Mouse (Mus musculus): ENCODE results near the gene Slc28a2. TPM values are rescaled to one million over a fixed set of nuclear protein-coding genes. Genes with fewer than 3 reads are reported as not detected.
"Not testable (repeated sequence)": the region's sequence is repeated elsewhere in the genome, so short reads cannot be mapped to it uniquely, and the experiment has no call there.

Slc28a2 gene
- 16.7 and 17.7 TPM in 2 replicates for polyA plus RNA-seq (2015; fragmentation: Nextera tagmentation; extraction: Ambion mirVana)

- H3K9me3 ChIP-seq (replicated peaks; ENCODE audit: control insufficient read depth, low read length); H3K27ac ChIP-seq (ENCODE audit: low read length); H3K4me3 ChIP-seq (replicated peaks; ENCODE audit: low read length); H3K9ac ChIP-seq (ENCODE audit: low read length); H3K4me1 ChIP-seq (ENCODE audit: control insufficient read depth, insufficient read depth, low read length); H3K36me3 ChIP-seq (ENCODE audit: control insufficient read depth, insufficient read depth, low read length); H3K27me3 ChIP-seq (ENCODE audit: control insufficient read depth, insufficient read depth, low read length); ATAC-seq (ENCODE audit: insufficient read depth, low FRiP score); H3K4me2 ChIP-seq (ENCODE audit: low read depth, low read length): not testable (repeated sequence)
- 35% methylated on average over 3 of the region's 3 CpGs for WGBS
Observed at GRCm38 (mm10) chr2:122426200-122426599, at the start of gene Slc28a2. Gene Slc28a2, plus strand, starts transcription at chr2:122426477.

GRCm38 (mm10) chr2:122377215-122377674 lies 49.0 kb upstream of the Slc28a2 start:
- no peaks in the 10 kb centered on the region for H3K36me3 ChIP-seq (ENCODE audit: control insufficient read depth, insufficient read depth, low read length)
- H3K4me3 ChIP-seq (replicated peaks; ENCODE audit: low read length), result peak overlapping the region; percentile 62
- peak overlapping the region; percentile 76 for H3K9ac ChIP-seq (ENCODE audit: low read length)
- H3K4me2 ChIP-seq (ENCODE audit: low read depth, low read length), result peak overlapping the region; percentile 51
- peak overlapping the region; percentile 82 for H3K27ac ChIP-seq (ENCODE audit: low read length)
- ATAC-seq (ENCODE audit: insufficient read depth, low FRiP score), result peak; percentile 90
- WGBS, result under 1% methylated on average over 28 of the region's 28 CpGs
- peaks cover 4% of the 10 kb centered on the region; the same call in 1 of the 2 replicates for H3K4me1 ChIP-seq (ENCODE audit: control insufficient read depth, insufficient read depth, low read length)
- H3K27me3 ChIP-seq (ENCODE audit: control insufficient read depth, insufficient read depth, low read length), result no peaks in the 10 kb centered on the region
- H3K9me3 ChIP-seq (replicated peaks; ENCODE audit: control insufficient read depth, low read length), result no peaks in the 10 kb centered on the region

- no peaks in the 10 kb centered on the region for H3K9me3 ChIP-seq (replicated peaks; ENCODE audit: control insufficient read depth, low read length)
- H3K4me1 ChIP-seq (ENCODE audit: control insufficient read depth, insufficient read depth, low read length), result peaks cover 4% of the 10 kb centered on the region; the same call in 1 of the 2 replicates
- H3K36me3 ChIP-seq (ENCODE audit: control insufficient read depth, insufficient read depth, low read length), result no peaks in the 10 kb centered on the region
- under 1% methylated on average over 26 of the region's 26 CpGs for WGBS
- no peaks in the 10 kb centered on the region for H3K27me3 ChIP-seq (ENCODE audit: control insufficient read depth, insufficient read depth, low read length)
- ATAC-seq (ENCODE audit: insufficient read depth, low FRiP score), result peak; percentile 82
- peak overlapping the region; percentile 51 for H3K4me2 ChIP-seq (ENCODE audit: low read depth, low read length)
- peak overlapping the region; percentile 76 for H3K9ac ChIP-seq (ENCODE audit: low read length)
- peak overlapping the region; percentile 82 for H3K27ac ChIP-seq (ENCODE audit: low read length)
- H3K4me3 ChIP-seq (replicated peaks; ENCODE audit: low read length), result peak overlapping the region; percentile 62
Observed at GRCm38 (mm10) chr2:122377751-122378246, 48.5 kb upstream of the Slc28a2 start.

GRCm38 (mm10) chr2:122378421-122379291 lies 47.6 kb upstream of the Slc28a2 start:
- Histone ChIP-seq H3K4me1 (ENCODE audit: control insufficient read depth, insufficient read depth, low read length) (peaks cover 4% of the 10 kb centered on the region; the same call in 1 of the 2 replicates), H3K9me3 (replicated peaks; ENCODE audit: control insufficient read depth, low read length) (no peaks in the 10 kb centered on the region), H3K27me3 (ENCODE audit: control insufficient read depth, insufficient read depth, low read length) (no peaks in the 10 kb centered on the region), H3K36me3 (ENCODE audit: control insufficient read depth, insufficient read depth, low read length) (no peaks in the 10 kb centered on the region), H3K27ac (ENCODE audit: low read length) (peak overlapping the region; percentile 52; the same call in 1 of the 2 replicates), H3K9ac (ENCODE audit: low read length) (peak overlapping the region; percentile 46; the same call in 1 of the 2 replicates), H3K4me2 (ENCODE audit: low read depth, low read length) (peak overlapping the region; percentile 51), H3K4me3 (replicated peaks; ENCODE audit: low read length) (peak overlapping the region; percentile 62)
- WGBS, result 19% methylated on average over 8 of the region's 8 CpGs
- no peak for ATAC-seq (ENCODE audit: insufficient read depth, low FRiP score)

GRCm38 (mm10) chr2:122379292-122379650 lies 47.0 kb upstream of the Slc28a2 start:
- Histone ChIP-seq H3K36me3 (ENCODE audit: control insufficient read depth, insufficient read depth, low read length) (no peaks in the 10 kb centered on the region), H3K4me2 (ENCODE audit: low read depth, low read length) (no peak overlapping the region), H3K27me3 (ENCODE audit: control insufficient read depth, insufficient read depth, low read length) (no peaks in the 10 kb centered on the region), H3K4me1 (ENCODE audit: control insufficient read depth, insufficient read depth, low read length) (peaks cover 4% of the 10 kb centered on the region; the same call in 1 of the 2 replicates), H3K4me3 (replicated peaks; ENCODE audit: low read length) (no peak overlapping the region), H3K9ac (ENCODE audit: low read length) (no peak overlapping the region), H3K27ac (ENCODE audit: low read length) (no peak overlapping the region), H3K9me3 (replicated peaks; ENCODE audit: control insufficient read depth, low read length) (no peaks in the 10 kb centered on the region)
- 48% methylated on average over 2 of the region's 2 CpGs for WGBS
- no peak for ATAC-seq (ENCODE audit: insufficient read depth, low FRiP score)

GRCm38 (mm10) chr2:122380768-122381311 lies 45.4 kb upstream of the Slc28a2 start:
- Histone ChIP-seq H3K9ac (ENCODE audit: low read length) (no peak overlapping the region), H3K27ac (ENCODE audit: low read length) (no peak overlapping the region), H3K4me1 (ENCODE audit: control insufficient read depth, insufficient read depth, low read length) (no peaks in the 10 kb centered on the region), H3K36me3 (ENCODE audit: control insufficient read depth, insufficient read depth, low read length) (no peaks in the 10 kb centered on the region), H3K9me3 (replicated peaks; ENCODE audit: control insufficient read depth, low read length) (no peaks in the 10 kb centered on the region), H3K27me3 (ENCODE audit: control insufficient read depth, insufficient read depth, low read length) (no peaks in the 10 kb centered on the region), H3K4me3 (replicated peaks; ENCODE audit: low read length) (peak overlapping the region; percentile 26; the same call in 1 of the 2 replicates), H3K4me2 (ENCODE audit: low read depth, low read length) (peak overlapping the region; percentile 47)
- 13% methylated on average over 11 of the region's 11 CpGs for WGBS
- ATAC-seq (ENCODE audit: insufficient read depth, low FRiP score), result no peak

GRCm38 (mm10) chr2:122381329-122382103 lies 44.8 kb upstream of the Slc28a2 start:
- no peaks in the 10 kb centered on the region for H3K27me3 ChIP-seq (ENCODE audit: control insufficient read depth, insufficient read depth, low read length)
- WGBS, result 67% methylated on average over 16 of the region's 16 CpGs

GRCm38 (mm10) chr2:122382121-122382520 lies 44.2 kb upstream of the Slc28a2 start:
- no peak for ATAC-seq (ENCODE audit: insufficient read depth, low FRiP score)
- Histone ChIP-seq H3K4me1 (ENCODE audit: control insufficient read depth, insufficient read depth, low read length) (no peaks in the 10 kb centered on the region), H3K36me3 (ENCODE audit: control insufficient read depth, insufficient read depth, low read length) (no peaks in the 10 kb centered on the region), H3K27ac (ENCODE audit: low read length) (no peak overlapping the region), H3K9me3 (replicated peaks; ENCODE audit: control insufficient read depth, low read length) (no peaks in the 10 kb centered on the region), H3K4me3 (replicated peaks; ENCODE audit: low read length) (no peak overlapping the region), H3K9ac (ENCODE audit: low read length) (no peak overlapping the region), H3K27me3 (ENCODE audit: control insufficient read depth, insufficient read depth, low read length) (no peaks in the 10 kb centered on the region), H3K4me2 (ENCODE audit: low read depth, low read length) (no peak overlapping the region)
- 79% methylated on average over 6 of the region's 6 CpGs for WGBS

More at GRCm38 (mm10) chr2:122381329-122382103, 44.8 kb upstream of the Slc28a2 start:
- H3K27ac ChIP-seq (ENCODE audit: low read length), result no peak overlapping the region
- H3K4me2 ChIP-seq (ENCODE audit: low read depth, low read length), result no peak overlapping the region
- H3K9me3 ChIP-seq (replicated peaks; ENCODE audit: control insufficient read depth, low read length), result no peaks in the 10 kb centered on the region
- no peaks in the 10 kb centered on the region for H3K4me1 ChIP-seq (ENCODE audit: control insufficient read depth, insufficient read depth, low read length)
- H3K36me3 ChIP-seq (ENCODE audit: control insufficient read depth, insufficient read depth, low read length), result no peaks in the 10 kb centered on the region
- no peak for ATAC-seq (ENCODE audit: insufficient read depth, low FRiP score)
- H3K9ac ChIP-seq (ENCODE audit: low read length), result no peak overlapping the region
- H3K4me3 ChIP-seq (replicated peaks; ENCODE audit: low read length), result no peak overlapping the region
